Mouse (Mus musculus) frontal cortex, adult 2 months (tissue): ENCODE results near the gene Ints3. TPM values are rescaled to one million over a fixed set of nuclear protein-coding genes. Genes with fewer than 3 reads are reported as not detected.
A peak's percentile ranks its signal among the peaks of the same experiment; 100 is the strongest.

Experiments used
- DNase-seq, 2 experiments: peaks; one replicate each; pipeline ENCODE4 v3.0.0; 2022; ENCODE audit warnings: low spot score in 1 of 2; ENCODE audit errors: extremely low spot score in 1 of 2
- polyA plus RNA-seq: library from polyadenylated mRNA; depleted of rRNA; stranded (reverse); fragments of >200 nt; gene quantifications from 2 replicates; pipeline ENCODE4 v1.2.3, GENCODE M21; 2012

The Ints3 gene
- polyA plus RNA-seq, 1 experiment: 49.0 TPM

DNA sequence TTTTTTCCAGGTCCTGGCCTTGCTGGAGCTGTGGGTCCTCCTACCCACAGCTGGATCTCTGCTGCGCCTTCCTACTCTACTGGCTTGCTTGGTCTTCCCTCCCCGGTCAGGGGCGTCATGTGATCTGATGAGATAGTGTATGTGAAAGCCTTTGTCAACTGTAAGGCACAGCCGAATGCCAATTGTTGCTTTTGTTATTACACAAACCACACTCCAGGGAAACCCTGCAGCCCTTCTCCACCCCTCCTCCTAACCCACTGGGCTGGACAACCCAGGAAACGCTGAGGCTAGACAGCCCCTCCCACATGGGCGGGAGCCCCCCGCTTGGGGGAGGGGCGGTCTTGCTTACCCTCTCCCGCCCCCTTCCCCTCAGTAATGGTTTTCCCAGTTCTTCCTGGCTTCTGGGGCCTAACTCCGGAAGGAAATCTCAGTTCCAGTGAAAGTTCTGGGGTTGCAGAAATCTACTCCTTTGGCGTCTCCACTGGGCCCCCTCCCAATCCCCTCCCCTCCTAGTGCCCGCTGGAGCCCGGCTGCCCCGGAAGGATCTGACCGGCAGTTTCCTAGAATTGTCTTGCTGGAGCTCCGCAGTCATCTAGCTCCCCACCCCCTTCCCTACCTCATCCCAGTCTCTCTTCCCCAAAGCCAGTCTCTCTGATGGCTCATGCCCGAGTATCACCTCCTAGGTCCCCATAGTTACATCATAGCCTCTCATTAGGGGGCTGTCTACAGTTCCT lies 13.1 kb upstream of the Ints3 start:
- DNase-seq: peak; percentile 46 to 53

GRCm38 (mm10) chr3:90445417-90446200 lies 12.2 kb upstream of the Ints3 start:
- no peak for DNase-seq

- no peak for DNase-seq
Observed at GRCm38 (mm10) chr3:90443977-90444376, 10.6 kb upstream of the Ints3 start.

DNA sequence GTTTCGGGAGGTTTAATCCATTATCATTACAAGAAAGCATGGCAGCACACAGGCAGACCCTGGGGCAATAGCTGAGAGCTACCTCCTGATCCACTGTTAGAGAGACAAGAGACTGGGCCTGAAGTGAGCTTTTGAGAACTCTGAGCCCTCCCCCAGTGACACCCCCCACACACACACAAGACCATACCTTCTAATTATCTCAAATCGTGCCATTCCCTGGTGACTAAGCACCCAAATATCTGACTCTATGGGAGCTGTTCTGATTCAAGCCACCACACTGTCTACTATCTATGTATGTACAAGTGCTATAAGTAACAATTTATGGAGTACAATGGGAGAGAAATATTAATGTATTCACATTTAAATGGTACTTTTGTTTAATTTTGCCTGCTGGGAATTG lies 7.3 kb upstream of the Ints3 start:
- DNase-seq: no peak

- no peak for DNase-seq
Observed at GRCm38 (mm10) chr3:90437131-90437530, 3.7 kb upstream of the Ints3 start.

GRCm38 (mm10) chr3:90434073-90434730 lies 780 bp upstream of the Ints3 start:
- no peak for DNase-seq

DNA sequence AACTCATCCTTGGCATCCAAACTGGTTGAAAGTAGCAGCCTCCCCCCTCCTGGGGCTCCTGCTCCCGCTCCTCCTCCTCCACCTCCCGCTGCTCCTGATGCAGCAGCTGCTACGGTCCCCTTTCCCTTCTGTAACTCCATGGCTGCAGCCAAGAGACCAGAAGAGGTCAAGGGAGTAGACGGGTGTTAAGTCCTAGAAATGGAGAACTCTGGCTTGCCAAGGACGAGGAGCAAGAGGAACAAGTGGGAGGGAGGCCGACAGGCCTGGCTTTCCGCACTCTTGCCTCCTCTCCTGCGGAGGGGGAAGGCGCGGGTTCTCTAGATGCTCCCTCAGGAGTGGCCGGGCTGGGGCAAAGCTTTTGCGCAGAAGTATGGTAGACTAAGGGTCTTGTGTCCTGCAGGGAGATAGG lies 607 bp downstream of the Ints3 start:
- peak in 1 of 2 experiments; percentile 45 for DNase-seq

- DNase-seq: no peak
Observed at GRCm38 (mm10) chr3:90432348-90432747, 1.1 kb downstream of the Ints3 start.

DNA sequence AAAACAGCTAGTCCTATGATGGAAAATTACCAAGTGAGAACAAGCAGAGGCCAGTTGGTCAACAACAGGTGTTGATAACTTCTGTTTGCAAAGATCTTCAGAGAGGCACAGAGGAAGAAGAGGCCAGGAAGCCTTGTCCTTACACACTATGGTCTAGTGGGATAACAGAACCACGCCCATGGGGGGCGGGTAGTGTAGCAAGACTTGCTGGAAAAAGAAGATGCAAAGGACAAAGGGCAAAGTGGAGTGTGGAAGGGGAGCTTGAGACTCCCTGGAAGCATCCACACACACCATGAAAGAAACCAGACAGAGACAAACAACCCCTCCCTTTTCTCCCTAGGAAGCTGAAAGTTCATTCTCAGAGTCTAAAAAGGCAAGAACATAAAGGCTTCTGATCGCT lies 3.8 kb downstream of the Ints3 start:
- DNase-seq: no peak

DNA sequence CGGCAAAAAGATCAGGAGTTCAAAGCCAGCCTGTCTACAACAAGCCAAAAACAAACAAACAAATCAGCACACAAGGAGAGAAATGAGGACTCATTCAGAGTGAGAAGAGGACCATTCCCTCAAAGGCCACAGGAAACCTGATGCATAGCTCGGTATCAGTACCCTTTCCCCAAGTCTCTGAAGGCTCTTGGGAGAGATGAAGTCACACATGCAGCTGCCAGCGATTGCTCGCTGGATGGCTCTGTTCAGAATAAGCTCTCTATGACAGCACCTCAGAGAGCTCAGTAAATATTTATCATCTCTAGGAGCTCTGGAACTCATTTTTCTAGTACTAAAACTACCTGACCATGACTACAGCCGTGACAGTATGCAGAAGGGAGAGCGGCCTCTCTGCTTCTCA lies 5.2 kb downstream of the Ints3 start:
- no peak for DNase-seq

DNA sequence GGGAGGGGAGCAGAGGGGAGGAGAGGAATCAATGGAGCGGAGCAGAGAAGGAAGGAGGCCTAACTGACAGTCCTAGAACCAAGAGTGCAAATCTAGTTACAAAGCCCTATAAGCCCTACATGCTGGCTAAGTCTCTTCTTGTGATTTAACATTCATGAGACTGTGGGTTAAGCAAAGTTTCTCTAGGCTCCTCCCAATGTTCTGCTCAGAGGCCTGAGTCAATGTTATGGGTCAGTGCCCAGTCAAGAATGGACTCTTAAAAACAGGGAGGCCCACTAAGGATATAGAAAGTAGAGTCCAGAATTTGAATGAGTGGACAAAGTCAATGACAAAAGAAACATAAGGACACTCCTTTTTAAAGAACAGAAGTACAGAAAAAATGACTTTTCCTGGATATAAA lies 5.8 kb downstream of the Ints3 start:
- no peak for DNase-seq

- DNase-seq: no peak
Observed at GRCm38 (mm10) chr3:90425499-90425898, 7.9 kb downstream of the Ints3 start.

DNA sequence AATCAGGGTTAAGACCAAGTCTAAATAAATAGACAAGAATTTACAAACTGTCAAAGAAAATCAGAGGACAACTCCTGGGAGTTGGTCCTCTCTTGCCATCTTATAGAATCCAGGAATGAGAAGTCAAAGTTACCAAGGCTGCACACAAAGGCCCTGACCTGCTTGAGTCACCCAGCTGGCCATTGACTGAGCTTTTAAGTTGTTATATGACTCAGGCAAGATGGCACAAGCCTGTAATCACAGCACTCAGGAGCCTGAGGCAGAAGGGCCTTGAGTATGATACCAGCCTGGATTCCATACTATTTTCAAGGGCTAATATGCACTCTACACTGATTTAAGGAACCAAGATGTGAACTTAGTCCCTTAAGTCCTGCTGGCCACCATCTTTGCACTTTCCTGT lies 9.9 kb downstream of the Ints3 start:
- DNase-seq: no peak

DNA sequence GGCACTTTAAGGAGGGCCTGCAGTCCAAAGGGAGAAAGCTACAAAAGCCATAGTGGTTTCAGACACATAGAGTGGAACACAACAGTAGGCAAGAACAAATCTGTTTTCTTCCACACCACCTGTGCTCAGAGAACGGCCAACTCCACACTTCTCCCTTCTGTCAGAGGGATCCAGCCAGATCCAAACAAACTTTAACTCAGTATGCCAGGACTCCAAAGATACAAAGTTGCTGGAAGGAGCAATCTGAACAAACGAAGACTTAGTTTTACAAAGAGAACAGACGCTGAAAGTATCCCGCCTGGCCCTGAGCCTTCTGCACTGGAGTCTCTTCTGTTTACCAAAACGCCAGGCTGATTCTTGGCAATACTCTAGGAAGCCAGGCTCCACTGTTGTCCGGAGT lies 12.7 kb downstream of the Ints3 start:
- no peak for DNase-seq

DNA sequence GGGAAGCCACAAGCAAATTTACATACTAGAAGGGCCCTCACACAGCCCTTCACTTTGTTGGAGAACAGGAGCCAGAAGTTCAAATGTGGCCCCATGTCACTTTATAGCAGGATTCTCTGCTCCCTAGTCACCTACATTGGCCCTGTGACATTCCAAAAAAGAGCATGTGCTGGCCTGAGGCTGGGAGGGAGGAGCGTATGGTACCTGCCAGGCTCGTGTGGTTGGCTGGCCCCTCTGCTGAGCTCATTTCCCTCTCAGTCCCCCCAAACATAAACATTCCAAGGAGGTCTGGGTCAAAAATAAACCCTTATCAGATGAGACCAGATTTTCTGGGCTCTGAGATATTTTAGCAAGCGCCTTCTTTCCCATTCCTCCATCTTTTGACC lies 20.4 kb downstream of the Ints3 start:
- DNase-seq: no peak

GRCm38 (mm10) chr3:90412312-90413010 lies 21.0 kb downstream of the Ints3 start:
- DNase-seq: peak in 1 of 2 experiments; percentile 79

DNA sequence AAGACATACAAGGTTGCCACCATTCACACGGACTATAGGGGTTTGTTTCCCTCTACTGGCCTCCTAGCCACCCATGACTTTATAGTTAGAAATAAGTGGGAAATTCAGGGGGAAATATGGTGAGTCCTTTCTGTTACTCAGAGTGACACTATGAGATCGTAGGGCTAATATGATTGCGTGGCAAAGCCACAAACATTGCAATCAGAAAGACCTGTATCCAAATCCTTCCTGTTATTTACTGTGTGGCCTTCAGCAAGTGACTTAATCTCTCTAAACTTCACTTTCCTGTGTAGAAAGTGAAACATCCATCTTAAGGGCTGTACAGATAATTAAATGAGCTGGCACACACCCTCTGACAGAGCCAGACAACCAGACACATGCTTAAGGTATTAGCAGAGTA lies 24.7 kb downstream of the Ints3 start:
- DNase-seq: no peak

DNA sequence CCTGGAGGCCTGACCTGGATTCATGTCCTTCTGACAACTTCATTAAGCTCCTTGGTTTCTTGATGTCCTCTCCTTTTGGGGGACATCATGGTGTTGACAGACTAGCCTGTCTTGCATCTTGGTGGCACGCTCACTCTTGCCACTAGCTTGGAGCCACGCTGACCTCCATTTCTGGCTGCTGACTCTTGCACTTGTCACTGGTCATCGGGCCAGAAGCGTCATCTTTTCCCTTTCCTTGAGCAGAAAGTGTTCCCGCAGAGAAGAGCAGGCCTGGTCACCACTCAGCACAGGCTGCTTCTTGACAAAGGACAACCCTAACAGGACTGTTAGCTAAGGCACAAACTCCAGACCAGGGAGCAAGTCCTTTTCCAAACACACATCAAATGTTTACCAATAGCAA lies 27.0 kb downstream of the Ints3 start:
- DNase-seq: no peak

DNA sequence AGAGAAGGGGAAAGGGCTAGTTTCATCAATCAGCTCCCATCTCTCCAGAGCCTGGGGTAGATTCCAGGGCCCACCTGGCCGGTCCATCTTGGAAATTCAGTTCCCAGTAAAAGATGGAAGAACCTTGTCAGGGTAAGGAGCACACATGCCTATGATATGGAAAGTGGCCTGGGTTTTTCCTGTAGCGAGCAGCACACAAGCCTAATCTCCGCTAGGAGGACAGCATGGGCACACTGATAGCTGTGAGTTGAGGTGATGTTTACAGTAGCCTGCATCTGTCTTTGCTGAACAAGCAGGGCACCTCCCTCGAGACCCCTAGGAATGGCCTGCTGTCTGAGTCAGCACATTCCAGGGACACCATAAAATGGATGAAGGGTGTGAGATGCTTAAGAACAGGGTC lies 28.8 kb downstream of the Ints3 start:
- DNase-seq: no peak

GRCm38 (mm10) chr3:90404121-90404520 lies 29.3 kb downstream of the Ints3 start:
- no peak for DNase-seq

- DNase-seq: no peak
Observed at GRCm38 (mm10) chr3:90400993-90401392, 32.4 kb downstream of the Ints3 start.
